Mouse (Mus musculus) c-Kit-positive CD71-negative TER-119-negative erythroid progenitor cells, embryonic 14.5 days (primary cell): ENCODE measurements around the gene Acbd3.

ENCODE experiments used
- DNase-seq: peaks from one replicate; pipeline ENCODE4 v3.0.0-alpha.2; 2013; ENCODE audit warnings: low read depth

Acbd3 gene

DNA sequence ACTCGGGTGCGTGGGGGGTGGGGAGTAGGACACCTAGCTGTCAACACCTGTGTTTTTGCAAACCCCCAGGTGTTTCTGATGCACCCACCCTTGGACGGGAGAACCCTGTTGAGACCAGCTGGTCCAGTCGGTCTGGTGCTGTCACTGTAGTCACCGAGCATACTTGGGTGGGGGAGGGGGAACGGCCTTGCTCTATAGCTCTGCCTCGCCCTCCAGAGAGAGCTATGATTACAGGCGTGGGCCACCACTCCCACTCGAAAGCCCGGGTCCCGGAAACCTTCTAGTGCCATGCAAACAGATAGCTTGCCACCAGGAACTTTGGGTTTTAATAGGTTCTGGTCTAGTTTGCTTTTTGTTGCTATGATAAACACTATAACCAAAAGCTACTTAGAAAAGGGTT, 36.3 kb downstream of the Acbd3 start:
- no peak for DNase-seq

DNA sequence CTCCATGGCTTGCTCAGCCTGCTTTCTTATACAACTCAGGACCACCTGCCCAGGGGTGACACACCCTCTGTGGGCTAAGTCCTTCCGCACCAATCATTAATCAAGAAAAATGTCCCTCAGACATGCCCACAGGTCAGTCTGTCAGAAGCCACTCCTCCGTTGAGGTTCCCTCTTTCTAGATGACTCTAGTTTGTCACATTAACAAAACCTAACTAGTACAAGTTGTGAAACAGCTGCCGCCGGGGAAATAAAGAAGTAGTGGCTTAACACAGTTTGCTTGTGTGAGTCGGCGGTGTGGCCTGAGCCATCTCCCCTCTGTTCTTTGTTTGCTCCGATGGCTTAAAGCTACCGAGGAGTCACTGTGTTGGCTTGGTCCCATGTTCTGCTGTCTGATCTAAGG, 36.8 kb downstream of the Acbd3 start:
- DNase-seq, result no peak

DNA sequence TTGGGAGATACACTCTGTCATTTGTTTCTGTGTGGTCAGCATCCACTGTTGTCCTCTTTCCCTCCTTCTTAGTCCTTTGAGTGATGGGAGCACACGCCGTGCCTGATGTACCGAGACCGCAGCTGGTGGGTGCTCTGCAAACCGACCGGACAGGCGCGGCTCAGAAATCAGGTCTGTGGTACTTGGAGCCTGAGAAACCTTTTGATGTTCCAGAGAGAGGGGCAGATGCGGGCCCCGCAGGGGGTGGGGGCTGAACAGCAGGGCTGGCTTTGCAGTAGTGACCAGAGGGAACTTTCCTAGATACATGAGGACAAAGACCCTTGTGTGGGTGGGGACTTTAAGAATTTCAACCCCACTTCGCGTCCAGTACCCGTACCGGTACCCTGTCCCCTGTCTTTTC, 37.5 kb downstream of the Acbd3 start:
- no peak for DNase-seq

DNA sequence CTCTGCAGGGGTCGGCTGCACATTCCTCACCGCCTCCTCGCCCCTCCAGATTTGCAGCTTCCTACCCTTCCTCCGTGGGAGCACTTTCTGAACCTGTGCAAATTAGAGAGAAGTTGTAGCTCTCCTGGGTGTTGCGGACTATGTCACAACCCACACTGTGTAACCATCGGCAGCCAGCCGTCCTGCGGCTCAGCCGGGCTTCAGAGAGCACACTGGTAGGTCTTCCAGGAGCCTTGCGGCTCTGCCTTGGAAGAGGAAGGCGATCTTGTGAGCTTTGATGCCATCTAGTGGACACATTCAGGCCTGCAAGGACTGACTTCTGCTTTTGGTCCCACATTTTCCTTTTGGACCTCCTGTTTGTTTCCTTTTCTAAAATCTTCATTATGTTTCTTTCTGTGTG, 38.0 kb downstream of the Acbd3 start:
- DNase-seq, result peak; percentile 77

DNA sequence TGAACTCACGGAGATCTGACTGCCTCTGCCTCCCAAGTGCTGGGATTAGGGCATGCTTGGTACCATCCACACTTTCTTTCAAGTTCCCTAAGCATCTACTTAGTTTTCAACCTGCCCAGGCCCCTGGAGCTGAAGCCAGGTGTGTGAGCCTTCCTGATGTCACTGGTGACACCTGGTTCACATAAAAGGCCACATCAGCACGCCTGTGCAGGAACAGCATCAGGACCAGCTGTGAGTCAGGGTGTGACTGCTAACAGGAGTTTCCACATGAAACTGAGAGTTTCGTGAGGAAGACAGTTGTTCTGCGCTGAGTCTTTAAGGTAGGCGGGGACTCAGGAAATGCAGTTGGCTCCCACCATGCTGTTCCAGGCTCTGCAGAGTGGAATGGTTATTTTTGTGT, 39.5 kb downstream of the Acbd3 start:
- DNase-seq, result no peak

DNA sequence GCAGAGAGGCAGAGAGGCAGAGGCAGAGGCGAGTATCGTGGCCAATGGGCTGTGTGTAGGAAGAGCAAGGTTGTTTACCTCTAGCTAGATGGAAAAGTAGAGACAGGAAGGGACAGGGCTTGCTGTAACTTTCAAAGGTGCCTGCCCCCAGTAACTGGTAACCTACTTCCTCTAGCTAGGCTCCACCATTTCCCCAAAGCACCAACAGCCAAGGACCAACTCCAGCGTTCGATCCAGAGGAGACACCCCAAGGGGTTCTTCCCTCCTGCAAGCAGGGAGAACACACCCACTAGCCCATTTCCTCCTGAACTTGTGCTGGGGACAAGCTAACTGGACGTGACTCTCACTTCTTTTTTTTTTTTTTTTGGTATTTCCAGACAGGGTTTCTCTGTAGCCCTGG, 40.7 kb downstream of the Acbd3 start:
- DNase-seq, result no peak

DNA sequence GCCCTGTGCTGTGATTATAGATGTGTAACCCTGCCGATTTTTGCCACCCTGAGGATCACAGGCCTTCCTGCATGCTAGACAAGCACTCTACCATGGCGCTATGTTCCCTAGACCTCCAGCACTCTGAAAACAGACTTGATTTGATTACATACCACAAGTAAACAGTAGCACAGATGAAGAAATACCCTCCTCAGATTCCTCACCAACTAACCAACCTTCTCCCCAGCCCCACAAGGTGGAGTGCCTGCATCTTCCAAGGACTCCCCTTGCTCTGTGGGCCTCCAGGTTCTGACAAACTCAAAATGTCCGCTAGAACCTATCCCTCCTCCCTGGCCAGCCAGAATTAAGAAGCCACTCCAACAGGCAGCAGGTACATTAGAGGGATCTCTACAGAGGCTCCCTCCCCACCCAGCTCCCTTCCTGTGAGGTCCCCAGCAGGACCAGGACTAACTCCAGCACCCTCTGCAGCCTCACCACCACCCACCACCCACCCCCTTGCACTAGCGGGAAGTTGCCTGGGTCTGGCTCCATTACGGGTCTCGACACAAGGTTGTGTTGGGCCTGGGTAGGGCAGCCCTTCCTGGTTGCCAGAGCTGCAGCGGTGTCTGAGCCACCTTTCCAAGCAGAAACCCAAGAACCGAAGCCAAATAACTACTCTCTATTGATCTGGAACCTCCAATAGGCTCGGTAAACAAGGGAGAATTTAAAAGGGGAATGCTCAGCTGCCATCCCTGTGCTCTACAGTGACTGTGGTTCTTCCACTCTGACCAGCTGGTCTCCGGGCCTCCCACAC, 41.9 kb downstream of the Acbd3 start:
- DNase-seq, result no peak

DNA sequence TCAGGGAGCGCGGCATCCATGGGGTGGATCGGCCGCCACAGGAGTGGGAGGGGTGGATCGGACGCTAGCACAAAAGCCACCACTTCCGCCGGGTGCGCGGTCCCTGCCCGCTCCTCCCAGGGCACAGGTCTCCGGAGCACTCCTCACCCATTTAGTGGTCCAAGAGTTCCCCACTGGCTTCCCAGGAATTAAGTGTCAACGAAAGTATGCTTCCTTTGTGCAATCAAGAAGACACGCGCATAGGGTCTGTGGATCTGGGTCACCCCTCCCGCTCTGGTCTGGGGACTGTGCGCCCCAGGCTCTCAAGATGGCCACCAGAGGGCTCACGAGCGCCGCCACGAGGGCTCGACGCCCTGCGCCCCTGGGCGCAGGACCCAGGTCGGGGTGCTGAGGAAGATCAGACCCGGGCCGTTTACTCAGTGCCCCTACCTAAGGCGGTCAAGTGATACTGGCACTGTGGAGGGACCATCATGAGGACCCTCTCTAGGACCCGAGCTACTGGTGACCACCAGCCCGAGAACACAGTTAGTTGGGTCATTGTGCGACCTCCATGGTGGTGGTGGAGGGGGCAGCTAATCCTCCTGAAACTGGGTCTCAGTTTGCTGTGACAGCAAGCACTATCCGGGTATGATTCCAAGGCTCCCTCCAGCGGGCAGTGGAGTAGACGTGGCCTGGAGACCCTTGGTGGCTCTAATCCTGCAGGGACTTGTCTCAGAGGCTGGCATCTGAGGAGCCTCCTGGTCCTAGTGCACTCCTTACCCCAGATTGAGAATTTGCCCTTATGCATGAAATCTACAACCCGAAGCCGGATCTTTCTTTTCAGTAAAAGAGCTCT, 42.7 kb downstream of the Acbd3 start:
- peak; percentile 64 for DNase-seq

DNA sequence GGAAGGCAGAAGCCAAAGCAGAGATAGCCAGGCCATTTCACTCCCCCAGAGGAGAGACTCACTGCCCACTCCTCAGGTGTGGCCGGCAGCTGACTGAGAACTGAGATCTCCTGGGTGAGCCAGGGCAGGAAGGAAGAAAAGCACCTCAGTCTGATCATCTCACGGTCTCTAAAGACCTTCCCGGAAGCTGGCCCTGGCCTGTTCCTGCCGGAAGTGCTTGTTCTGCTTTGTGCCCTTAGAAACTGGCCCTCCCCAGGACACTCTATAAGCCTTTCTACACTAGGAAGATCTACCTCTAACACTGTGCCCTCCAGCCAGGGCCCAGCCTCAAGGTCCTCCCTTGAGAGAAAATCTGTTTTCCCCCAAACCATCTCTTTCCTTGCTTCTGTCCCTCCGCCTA, 45.5 kb downstream of the Acbd3 start:
- no peak for DNase-seq

DNA sequence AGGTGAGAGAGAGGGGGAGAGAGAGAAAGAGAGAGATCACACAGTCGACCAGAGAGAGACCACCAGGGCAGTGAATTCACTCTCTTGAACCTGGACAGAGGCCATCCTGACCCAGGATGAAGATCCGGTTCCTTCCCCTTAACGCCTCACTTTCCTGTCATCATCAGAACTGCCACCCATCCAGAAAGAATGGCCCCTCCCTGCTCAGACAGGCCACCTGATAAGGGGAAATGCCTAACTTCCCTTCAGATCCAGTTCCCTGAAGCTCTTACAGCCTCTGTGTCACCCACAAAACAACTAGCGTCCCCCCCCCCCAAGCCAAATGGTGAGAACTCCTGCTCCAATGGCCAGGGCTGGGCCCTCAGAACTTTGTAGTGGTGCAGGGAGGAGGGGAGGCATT, 45.9 kb downstream of the Acbd3 start:
- DNase-seq, result no peak

DNA sequence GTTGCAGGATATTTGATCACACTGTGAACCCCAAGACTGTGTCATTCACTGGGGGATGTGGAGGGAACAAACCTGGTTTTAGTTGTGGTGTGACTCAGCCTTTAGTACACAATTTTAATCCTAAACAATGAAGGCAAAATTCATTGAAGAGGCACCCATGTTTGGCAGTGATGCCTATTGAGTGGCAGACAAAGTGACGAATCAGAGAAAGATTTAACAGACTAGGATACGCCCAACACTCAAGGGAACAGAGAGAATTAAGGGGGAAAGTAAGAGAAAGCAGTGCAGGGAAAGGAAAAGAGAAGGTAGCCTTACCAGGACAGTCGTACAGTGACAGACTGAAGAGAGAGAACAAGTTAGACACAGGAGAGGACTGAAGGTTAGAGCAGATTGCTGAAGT, 46.4 kb downstream of the Acbd3 start:
- no peak for DNase-seq

DNA sequence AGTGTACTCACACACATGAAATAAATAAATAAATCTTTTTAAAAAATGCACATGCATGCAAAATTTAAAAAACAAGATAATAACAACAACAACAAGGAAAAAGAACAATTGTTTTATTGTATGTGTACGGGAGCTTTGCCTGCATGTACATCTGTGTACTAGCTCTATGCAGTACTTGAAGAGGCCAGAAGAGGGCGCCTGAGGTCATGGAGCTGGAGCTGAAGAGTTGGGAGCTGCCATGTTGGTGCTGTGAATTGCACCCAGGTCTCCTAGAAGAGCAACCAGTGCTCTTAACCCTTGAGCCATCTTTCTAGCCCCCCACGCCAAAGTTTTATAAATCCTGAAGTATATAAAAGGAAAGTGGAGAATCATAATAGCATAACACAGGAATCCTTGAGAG, 48.8 kb downstream of the Acbd3 start:
- DNase-seq, result no peak

DNA sequence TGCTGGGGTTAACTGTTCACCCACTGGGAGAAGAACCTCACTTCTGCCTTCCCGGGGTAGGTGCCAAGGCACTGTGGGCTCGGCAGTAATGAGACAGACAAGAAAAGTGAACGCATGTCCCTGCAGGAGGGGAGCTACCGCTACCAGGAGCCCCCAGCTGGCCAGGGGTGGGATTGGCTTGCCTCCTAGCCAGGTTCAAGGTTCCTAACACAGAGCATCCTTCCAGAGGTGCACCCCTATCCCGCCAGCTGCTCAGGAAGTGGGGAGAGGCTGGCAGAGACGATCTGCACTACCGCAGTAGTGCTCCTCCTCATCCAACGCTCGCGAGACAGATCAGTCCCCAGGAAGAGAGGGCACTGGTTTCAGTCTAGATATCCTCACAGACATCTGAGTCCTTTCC, 49.5 kb downstream of the Acbd3 start:
- DNase-seq, result no peak

DNA sequence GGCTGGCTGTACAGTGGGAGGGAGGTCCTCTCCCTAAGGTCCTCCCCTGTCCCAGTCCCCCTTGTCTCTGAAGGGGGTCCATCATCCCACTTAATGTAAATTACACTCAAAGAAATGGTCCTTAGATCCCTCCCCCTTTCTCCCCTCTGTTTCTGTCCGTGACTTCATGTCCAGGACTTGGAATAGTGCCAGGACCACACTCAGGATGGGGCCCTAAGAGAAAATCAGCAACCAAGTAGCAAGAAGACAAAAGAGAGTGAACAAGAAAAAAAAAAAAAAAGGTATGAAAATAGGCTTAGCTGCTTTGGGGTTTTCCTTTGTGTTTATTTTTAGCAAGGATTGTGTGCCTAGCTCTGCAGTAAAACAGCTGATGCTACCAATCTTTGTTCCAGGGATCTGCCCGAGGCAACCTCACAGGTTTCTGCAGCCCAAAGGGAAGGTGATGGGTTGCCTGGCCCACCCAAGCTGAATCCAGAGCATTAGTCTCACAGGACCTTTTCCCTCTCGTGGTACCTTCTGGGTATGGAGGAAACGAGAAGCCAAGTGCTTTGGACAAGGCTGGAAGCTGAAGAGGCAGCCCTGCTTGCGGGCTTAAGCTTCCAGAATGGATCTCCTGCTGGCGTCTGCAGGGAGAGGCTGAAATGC, 50.1 kb downstream of the Acbd3 start:
- DNase-seq, result no peak

DNA sequence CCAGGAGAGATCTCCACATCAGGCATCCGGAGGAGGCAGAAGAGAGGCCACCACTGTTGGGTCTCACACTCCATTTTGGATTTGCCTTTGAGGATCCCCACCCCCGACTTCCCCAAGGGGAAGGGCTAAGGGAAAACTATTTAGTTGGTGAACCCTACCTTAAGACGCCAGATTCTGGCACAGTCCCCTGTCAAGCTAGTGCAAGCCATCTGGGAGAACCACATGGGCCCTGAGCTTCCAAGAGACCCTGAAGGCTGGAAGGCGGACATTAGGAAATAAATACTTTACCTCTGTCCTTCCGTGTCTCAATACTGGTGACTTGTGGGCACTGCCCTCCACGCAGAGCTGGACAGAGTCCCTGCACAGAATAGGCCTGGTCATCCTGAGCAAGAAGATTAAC, 50.7 kb downstream of the Acbd3 start:
- DNase-seq, result no peak

DNA sequence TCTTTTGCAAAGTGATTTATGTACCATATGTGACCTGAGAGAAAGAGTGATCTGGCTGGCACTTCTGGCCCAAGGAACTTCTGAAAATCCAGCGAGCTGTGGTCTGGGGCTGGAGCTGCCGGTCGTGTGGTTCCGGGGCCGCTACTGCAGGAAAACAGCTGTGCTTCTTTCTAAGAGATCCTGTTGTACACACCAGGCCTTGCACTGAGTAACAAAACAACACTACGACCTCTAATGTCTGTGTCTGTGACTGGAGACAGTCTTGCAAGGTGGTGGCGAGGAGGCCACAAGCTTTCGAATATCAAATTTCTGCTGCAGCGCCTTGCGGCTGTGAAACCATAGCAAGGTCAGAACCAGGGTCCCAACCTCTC, 51.4 kb downstream of the Acbd3 start:
- DNase-seq, result no peak

DNA sequence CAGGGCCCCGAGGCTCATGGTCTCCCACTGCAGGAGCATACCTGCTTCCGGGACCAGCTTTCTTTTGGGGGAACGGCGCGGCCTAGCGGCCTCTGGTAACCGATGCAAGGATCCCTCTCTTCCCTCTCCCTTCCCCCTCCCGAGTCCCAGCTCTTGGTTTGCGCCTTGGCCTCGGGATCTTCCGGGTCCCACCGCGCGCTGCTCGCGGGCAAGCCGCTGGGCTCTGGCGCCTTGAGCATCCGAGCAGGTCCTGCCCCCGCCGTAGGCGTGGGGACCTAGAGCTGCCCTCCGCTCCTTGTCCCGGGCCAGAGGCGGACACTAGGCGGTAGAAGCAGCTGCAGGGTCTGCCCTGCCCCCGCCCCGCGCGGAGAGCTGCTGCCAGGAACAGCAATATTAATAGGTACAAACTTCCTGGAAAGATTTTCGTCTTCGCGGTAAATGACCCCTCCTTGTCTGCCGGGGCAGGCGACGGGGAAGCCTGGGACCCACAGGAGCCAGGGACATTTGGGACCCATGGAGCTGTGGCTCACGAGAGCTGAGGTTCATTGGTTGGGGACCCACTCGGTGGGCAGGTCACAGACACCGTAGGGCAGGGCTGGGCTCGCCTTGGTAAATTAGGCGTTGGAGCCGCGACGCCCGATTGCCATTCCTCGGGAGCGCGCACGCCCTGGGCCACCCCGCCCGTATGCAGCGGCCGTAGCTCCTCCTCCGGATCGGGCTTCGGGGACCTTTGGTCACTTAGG, 52.0 kb downstream of the Acbd3 start:
- DNase-seq, result peak; percentile 71

DNA sequence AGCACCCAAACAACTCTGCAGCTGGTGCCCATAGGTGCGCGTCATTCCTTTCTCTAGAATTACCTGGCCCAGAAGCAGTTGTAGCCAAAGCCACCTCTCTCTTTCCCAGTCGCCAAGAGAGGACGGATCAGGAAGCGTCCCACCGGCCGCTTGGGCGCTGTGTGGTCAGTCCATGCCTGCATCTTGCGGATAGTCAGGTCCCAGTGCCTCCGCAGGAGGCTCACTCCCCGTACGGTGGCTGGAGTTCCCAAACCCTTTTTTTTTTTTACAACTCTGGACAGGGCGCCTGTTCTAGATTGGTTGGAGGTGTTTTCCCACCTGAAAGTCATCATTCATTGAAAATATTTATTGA, 52.5 kb downstream of the Acbd3 start:
- DNase-seq, result no peak

DNA sequence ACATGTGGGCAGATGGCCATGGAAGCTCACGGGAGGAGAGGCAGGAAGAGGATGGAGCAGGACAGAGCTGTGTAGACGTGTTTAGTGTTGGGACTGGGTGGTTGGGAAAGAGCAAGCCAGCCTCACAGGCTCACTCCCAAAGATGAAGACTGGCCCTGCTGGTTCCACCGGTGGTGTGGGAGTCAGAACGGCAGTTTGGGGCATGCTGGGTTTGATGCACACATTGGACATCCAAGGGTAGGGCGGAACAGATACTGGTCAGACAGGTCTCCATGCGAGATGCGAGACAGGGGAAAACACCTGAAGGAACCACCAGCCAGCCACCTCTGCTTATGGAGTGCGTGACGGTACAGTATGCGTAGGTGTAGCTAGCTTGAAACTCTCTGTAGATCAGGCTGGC, 53.1 kb downstream of the Acbd3 start:
- DNase-seq, result no peak

DNA sequence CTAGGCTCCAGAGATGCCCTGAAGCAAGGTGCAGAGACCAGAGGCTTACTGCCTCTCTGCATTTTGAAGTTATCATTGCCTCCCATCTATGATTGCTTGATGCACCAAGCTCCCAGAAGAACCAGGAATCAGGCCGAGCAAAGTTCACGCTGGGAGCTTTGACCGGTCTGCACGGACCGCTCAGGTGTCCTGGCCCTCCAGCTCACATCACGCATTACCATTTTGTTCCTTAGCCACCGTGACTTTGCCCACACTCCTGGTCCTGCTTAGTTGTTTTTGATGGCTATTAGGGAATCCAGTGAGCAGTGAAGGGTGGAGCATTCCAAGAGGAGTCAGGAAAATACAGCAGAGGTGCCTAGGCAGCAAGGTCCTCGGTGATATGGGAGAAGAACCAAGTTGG, 54.4 kb downstream of the Acbd3 start:
- no peak for DNase-seq

DNA sequence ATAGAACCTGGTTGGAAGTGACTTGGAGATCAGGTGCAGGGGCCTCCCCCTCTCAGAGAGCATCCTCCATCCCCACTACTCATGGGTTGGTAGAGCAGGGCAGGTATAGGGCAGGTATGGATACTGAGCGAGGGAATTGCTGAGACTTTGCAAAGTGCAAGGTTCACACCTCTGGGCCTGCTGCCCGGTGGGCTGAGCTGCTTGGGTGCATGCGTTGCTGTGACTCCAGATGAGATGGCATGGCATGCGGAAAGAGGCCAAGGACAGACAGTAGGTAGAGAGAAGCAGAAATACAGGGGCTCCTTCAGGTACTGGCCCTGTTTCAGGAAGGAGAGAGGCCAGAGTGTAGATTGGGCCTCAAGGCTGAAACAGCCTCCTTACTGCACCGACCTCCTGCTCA, 55.4 kb downstream of the Acbd3 start:
- no peak for DNase-seq

DNA sequence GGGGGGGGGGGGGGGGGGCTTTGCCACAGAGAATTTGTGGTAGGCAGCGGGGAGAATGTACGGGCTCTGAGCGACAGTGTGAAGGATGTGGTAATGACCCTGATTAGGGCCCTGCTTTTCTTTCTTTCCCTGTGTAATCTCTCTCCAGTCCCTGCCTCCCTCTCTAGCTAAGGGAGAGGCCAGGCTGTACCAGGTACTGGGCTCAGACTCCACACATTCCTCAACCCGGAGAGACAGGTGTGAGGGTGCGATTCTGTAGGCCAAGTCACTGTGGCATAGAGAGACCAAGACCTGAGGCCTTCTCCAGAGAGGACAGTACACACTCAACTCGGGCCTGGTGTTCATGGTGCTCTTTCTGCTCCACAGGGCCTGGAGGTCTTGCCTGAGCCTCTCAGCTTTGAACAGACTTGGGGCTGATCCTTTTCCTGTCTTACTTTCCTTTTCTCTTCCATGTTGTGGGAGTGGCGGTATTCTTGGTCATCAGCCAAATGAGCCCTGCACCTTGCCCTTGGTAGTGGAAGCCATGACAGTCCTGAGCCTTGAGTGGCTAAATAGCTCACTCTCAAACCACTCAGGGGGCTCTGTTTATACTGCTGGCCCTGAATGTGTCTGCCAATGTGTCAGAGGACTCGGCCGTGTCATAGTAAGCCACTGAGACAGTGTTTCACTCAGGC, 57.2 kb downstream of the Acbd3 start:
- DNase-seq, result no peak
